Mouse (Mus musculus): Measurements from ENCODE around the gene Dclk1.

- TF ChIP-seq CTCF (IDR thresholded peaks at IDR 0.05; ENCODE audit: borderline replicate concordance, insufficient read depth, low read length) (no peak), POLR2A (IDR thresholded peaks at IDR 0.05; ENCODE audit: low read depth, low read length) (no peak)
Measured at GRCm38 (mm10) chr3:55539811-55540293, 297.7 kb downstream of the Dclk1 start.
